Mouse (Mus musculus): ENCODE data around the gene Tmtc1.

DNA sequence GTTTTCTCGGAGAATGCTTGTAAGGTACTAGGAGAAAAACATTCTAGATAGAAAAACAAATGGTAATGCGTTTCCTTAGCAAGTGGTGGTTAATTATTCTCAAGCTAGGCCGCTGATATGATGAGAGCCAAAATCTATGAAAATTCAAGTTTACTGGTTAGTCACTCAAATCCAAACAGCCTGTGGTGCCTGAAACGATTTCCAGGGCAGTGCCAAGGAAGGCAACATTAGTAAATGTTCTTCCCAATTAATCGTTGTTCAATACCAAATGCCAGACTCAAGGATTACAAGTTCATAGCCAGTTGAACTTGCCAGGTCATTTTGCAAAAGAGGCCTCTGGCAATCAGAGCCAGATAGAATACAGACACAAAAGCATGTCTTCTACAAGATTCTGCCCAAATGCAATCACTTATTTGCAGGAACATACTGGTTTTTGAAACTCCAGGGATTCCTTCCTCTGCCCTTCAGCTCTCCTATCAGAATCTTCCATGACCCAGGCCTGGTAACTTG lies 128.6 kb downstream of the Tmtc1 start:
- TF ChIP-seq ZNF384 (IDR thresholded peaks at IDR 0.05; ENCODE audit: low read depth, low read length) (no peak), CHD2 (IDR thresholded peaks at IDR 0.05; ENCODE audit: low read depth, low read length) (no peak), ZC3H11A (IDR thresholded peaks at IDR 0.05; ENCODE audit: borderline replicate concordance, low read depth, low read length) (no peak), HCFC1 (IDR thresholded peaks at IDR 0.05; ENCODE audit: borderline replicate concordance, insufficient read depth, low read length) (no peak), MAFK (IDR thresholded peaks at IDR 0.05; ENCODE audit: insufficient read depth, low read depth, low read length) (no peak)

All from ES-E14 (cell line).